Mouse (Mus musculus) stomach, postnatal 0 days (tissue): ENCODE data around the gene Igfbp1.

Source experiments
- CTCF ChIP-seq: IDR thresholded peaks from 2 replicates; pipeline ENCODE4 v1.5.1; 2016; ENCODE audit warnings: antibody characterized with exemption, low read depth, mild to moderate bottlenecking, moderate library complexity
- EP300 ChIP-seq: optimal IDR thresholded peaks from 2 replicates; pipeline ENCODE3; 2016; ENCODE audit warnings: antibody characterized with exemption

GRCm38 (mm10) chr11:7202206-7202605 lies 4.6 kb downstream of the Igfbp1 start:
- no peak for TF ChIP-seq CTCF
- TF ChIP-seq EP300, result no peak
